ENCODE assay signal across 9 mouse cellular contexts in genomic region chr6:88202921-88203690, GRCm38 (mm10). TPM values are rescaled to one million over a fixed set of nuclear protein-coding genes. Genes with fewer than 3 reads are reported as not detected.
A peak's percentile ranks its signal among the peaks of the same experiment; 100 is the strongest.
DNase-seq lines count a peak whose midpoint lies in the region; ATAC-seq and TF ChIP-seq lines count a peak whose summit lies in the region.
"Had no signal": no experiment of that assay in that cellular context is flagged by ENCODE, and none has a peak within 500 bp of the region (broad histone marks: within the 10 kb centered on the region; RNA-seq: fewer than 3 reads in every experiment).

No protein-coding gene starts in this region.

- TF ChIP-seq CTCF in small intestine, adult 2 months (IDR thresholded peaks at IDR 0.05; ENCODE audit: extremely low read depth, insufficient read length, insufficient replicate concordance, low read depth, low read length), result no peak

- TF ChIP-seq POLR2A in small intestine, adult 2 months (IDR thresholded peaks at IDR 0.05; ENCODE audit: low read depth, low read length), result no peak

- H3K9me3 ChIP-seq in forebrain, embryonic 11.5 days (ENCODE audit: control insufficient read depth, low read length), result no peaks in the 10 kb centered on the region
- H3K9me3 ChIP-seq in forebrain, embryonic 15.5 days, result no peaks in the 10 kb centered on the region
- H3K9me3 ChIP-seq in embryonic facial prominence, embryonic 15.5 days (replicated peaks), result no peaks in the 10 kb centered on the region
- no peaks in the 10 kb centered on the region for H3K9me3 ChIP-seq in hindbrain, embryonic 15.5 days
- no peaks in the 10 kb centered on the region for H3K9me3 ChIP-seq in liver, embryonic 13.5 days (replicated peaks)

- no peak overlapping the region for H3K27ac ChIP-seq in forebrain, embryonic 11.5 days (ENCODE audit: low read depth, low read length)
- no peak overlapping the region for H3K27ac ChIP-seq in forebrain, embryonic 15.5 days (replicated peaks)
- peak overlapping the region; percentile 45; the same call in 1 of the 2 replicates for H3K27ac ChIP-seq in embryonic facial prominence, embryonic 15.5 days (replicated peaks)
- H3K27ac ChIP-seq in hindbrain, embryonic 15.5 days (replicated peaks), result 0 out of 2 replicates have a peak overlapping the region, but pooled peaks have one; percentile 29
- H3K27ac ChIP-seq in liver, embryonic 13.5 days, result peak overlapping the region; percentile 72
- H3K27ac ChIP-seq in small intestine, adult 2 months (ENCODE audit: insufficient read depth, low read depth, low read length), result 0 out of 2 replicates have a peak overlapping the region, but pooled peaks have one; percentile 2

- peaks cover 89% of the 10 kb centered on the region for H3K27me3 ChIP-seq in forebrain, embryonic 11.5 days (ENCODE audit: control insufficient read depth, insufficient read depth, low read length)
- H3K27me3 ChIP-seq in forebrain, embryonic 15.5 days, result peaks cover 90% of the 10 kb centered on the region
- H3K27me3 ChIP-seq in embryonic facial prominence, embryonic 15.5 days, result peaks cover 84% of the 10 kb centered on the region
- peaks cover 89% of the 10 kb centered on the region for H3K27me3 ChIP-seq in hindbrain, embryonic 15.5 days
- peaks cover 93% of the 10 kb centered on the region for H3K27me3 ChIP-seq in liver, embryonic 13.5 days
- H3K27me3 ChIP-seq in small intestine, adult 2 months (ENCODE audit: control insufficient read depth, insufficient read depth, low read length), result peaks cover 74% of the 10 kb centered on the region

- DNase-seq in forebrain, embryonic 11.5 days (ENCODE audit: low spot score), result peak; percentile 58
- peak; percentile 64 for DNase-seq in liver, embryonic 13.5 days
- DNase-seq in gastrocnemius, postnatal 25 days, result no peak
- no peak for DNase-seq in cerebellum, postnatal 4 days (ENCODE audit: low spot score in 2 of 2)

- no peak for ATAC-seq in forebrain, embryonic 11.5 days (replicated peaks; ENCODE audit: low FRiP score)
- ATAC-seq in forebrain, embryonic 15.5 days (replicated peaks), result no peak; the same call in 1 of the 2 replicates
- no peak for ATAC-seq in embryonic facial prominence, embryonic 15.5 days (ENCODE audit: insufficient number of reproducible peaks, low FRiP score, low TSS enrichment, low read depth)
- no peak; the same call in 1 of the 2 replicates for ATAC-seq in hindbrain, embryonic 15.5 days (ENCODE audit: low FRiP score, low read depth)
- peak; percentile 66 for ATAC-seq in liver, embryonic 13.5 days (ENCODE audit: low read depth)

- 1% methylated on average over 24 of the region's 24 CpGs for WGBS in forebrain, embryonic 11.5 days
- WGBS in forebrain, embryonic 15.5 days, result 2% methylated on average over 24 of the region's 24 CpGs
- 6% methylated on average over 24 of the region's 24 CpGs for WGBS in embryonic facial prominence, embryonic 15.5 days
- WGBS in hindbrain, embryonic 15.5 days, result 2% methylated on average over 24 of the region's 24 CpGs
- under 1% methylated on average over 24 of the region's 24 CpGs for WGBS in liver, embryonic 13.5 days (ENCODE audit: insufficient replicate concordance)
- 4% methylated on average over 24 of the region's 24 CpGs for WGBS in small intestine, adult 2 months

- no peaks in the 10 kb centered on the region for H3K36me3 ChIP-seq in forebrain, embryonic 11.5 days (ENCODE audit: control insufficient read depth, insufficient read depth, low read length)
- no peaks in the 10 kb centered on the region for H3K36me3 ChIP-seq in forebrain, embryonic 15.5 days
- no peaks in the 10 kb centered on the region for H3K36me3 ChIP-seq in embryonic facial prominence, embryonic 15.5 days
- H3K36me3 ChIP-seq in hindbrain, embryonic 15.5 days, result no peaks in the 10 kb centered on the region
- no peaks in the 10 kb centered on the region for H3K36me3 ChIP-seq in liver, embryonic 13.5 days
- H3K36me3 ChIP-seq in small intestine, adult 2 months (ENCODE audit: control insufficient read depth, insufficient read depth, low read length), result no peaks in the 10 kb centered on the region

- H3K4me3 ChIP-seq in forebrain, embryonic 11.5 days (ENCODE audit: low read depth, low read length), result no peak overlapping the region
- no peak overlapping the region for H3K4me3 ChIP-seq in forebrain, embryonic 15.5 days
- H3K4me3 ChIP-seq in embryonic facial prominence, embryonic 15.5 days (replicated peaks), result peak overlapping the region; percentile 22
- no peak overlapping the region for H3K4me3 ChIP-seq in hindbrain, embryonic 15.5 days
- peak overlapping the region; percentile 16 for H3K4me3 ChIP-seq in liver, embryonic 13.5 days (replicated peaks)
- H3K4me3 ChIP-seq in small intestine, adult 2 months (ENCODE audit: low read depth, low read length), result no peak overlapping the region

- no peak overlapping the region for H3K9ac ChIP-seq in forebrain, embryonic 11.5 days (ENCODE audit: low read length)
- no peak overlapping the region for H3K9ac ChIP-seq in forebrain, embryonic 15.5 days (replicated peaks)
- H3K9ac ChIP-seq in embryonic facial prominence, embryonic 15.5 days, result no peak overlapping the region
- H3K9ac ChIP-seq in hindbrain, embryonic 15.5 days, result no peak overlapping the region
- H3K9ac ChIP-seq in liver, embryonic 13.5 days, result peak overlapping the region; percentile 60

- H3K4me2 ChIP-seq in forebrain, embryonic 11.5 days (ENCODE audit: low read depth, low read length, severe bottlenecking), result no peak overlapping the region
- H3K4me2 ChIP-seq in forebrain, embryonic 15.5 days (replicated peaks), result no peak overlapping the region
- H3K4me2 ChIP-seq in embryonic facial prominence, embryonic 15.5 days (replicated peaks), result peak overlapping the region; percentile 21
- 0 out of 2 replicates have a peak overlapping the region, but pooled peaks have one; percentile 12 for H3K4me2 ChIP-seq in hindbrain, embryonic 15.5 days
- H3K4me2 ChIP-seq in liver, embryonic 13.5 days, result peak overlapping the region; percentile 58

- H3K4me1 ChIP-seq in forebrain, embryonic 11.5 days (replicated peaks; ENCODE audit: control insufficient read depth, insufficient read depth, low read length), result peaks cover 8% of the 10 kb centered on the region
- H3K4me1 ChIP-seq in forebrain, embryonic 15.5 days, result peaks cover 17% of the 10 kb centered on the region
- peaks cover 40% of the 10 kb centered on the region for H3K4me1 ChIP-seq in embryonic facial prominence, embryonic 15.5 days
- peaks cover 15% of the 10 kb centered on the region for H3K4me1 ChIP-seq in hindbrain, embryonic 15.5 days (replicated peaks)
- H3K4me1 ChIP-seq in liver, embryonic 13.5 days (replicated peaks), result peaks cover 68% of the 10 kb centered on the region
- H3K4me1 ChIP-seq in small intestine, adult 2 months (ENCODE audit: control insufficient read depth, insufficient read depth, insufficient read length, low read length), result peaks cover 2% of the 10 kb centered on the region

RNA-seq across cellular contexts. Expression of gene Gata2, which starts 9.4 kb away (rescaled TPM):
- polyA plus RNA-seq in forebrain, embryonic 11.5 days (2014; fragmentation: Nextera tagmentation; extraction: Ambion mirVana), result 6.3 and 7.9 TPM in 2 replicates
- polyA plus RNA-seq in forebrain, embryonic 15.5 days (2015; fragmentation: Nextera tagmentation; extraction: Ambion mirVana), result 2.1 and 2.7 TPM in 2 replicates
- polyA plus RNA-seq in embryonic facial prominence, embryonic 15.5 days (2015; fragmentation: Nextera tagmentation; extraction: Ambion mirVana), result 43.8 and 56.3 TPM in 2 replicates
- 18.1 and 20.2 TPM in 2 replicates for polyA plus RNA-seq in hindbrain, embryonic 15.5 days (2015; fragmentation: Nextera tagmentation; extraction: Ambion mirVana)
- polyA plus RNA-seq in liver, embryonic 13.5 days (2015; fragmentation: Nextera tagmentation; extraction: Ambion mirVana), result 6.9 and 7.4 TPM in 2 replicates
- polyA plus RNA-seq in small intestine, adult 2 months (2012; rRNA removed), result 5.0 and 5.6 TPM in 2 replicates
- total RNA-seq in gastrocnemius, postnatal 25 days (2021), result 1 to 10 TPM; 4.4 to 6.3 TPM

RNA-seq across cellular contexts. Expression of gene Dnajb8, which starts 19.0 kb away (rescaled TPM):
- not detected in 2 replicates for polyA plus RNA-seq in forebrain, embryonic 11.5 days (2014; fragmentation: Nextera tagmentation; extraction: Ambion mirVana)
- not detected in 2 replicates for polyA plus RNA-seq in forebrain, embryonic 15.5 days (2015; fragmentation: Nextera tagmentation; extraction: Ambion mirVana)
- polyA plus RNA-seq in embryonic facial prominence, embryonic 15.5 days (2015; fragmentation: Nextera tagmentation; extraction: Ambion mirVana), result not detected in 2 replicates
- polyA plus RNA-seq in hindbrain, embryonic 15.5 days (2015; fragmentation: Nextera tagmentation; extraction: Ambion mirVana), result not detected in 2 replicates
- not detected in 2 replicates for polyA plus RNA-seq in liver, embryonic 13.5 days (2015; fragmentation: Nextera tagmentation; extraction: Ambion mirVana)
- not detected in 2 replicates for polyA plus RNA-seq in small intestine, adult 2 months (2012; rRNA removed)
- total RNA-seq in gastrocnemius, postnatal 25 days (2021), result not detected
- polyA plus RNA-seq: large intestine, adult 2 months had no signal

Comparison
In these comparisons a context has a peak if more than half of its experiments do, and no peak if none do; other contexts are left out.
1. DNase-seq: peak in forebrain, embryonic 11.5 days (single experiment) and liver, embryonic 13.5 days (single experiment); none in gastrocnemius, postnatal 25 days (single experiment) and cerebellum, postnatal 4 days (0 of 2).
2. H3K27ac ChIP-seq: peak in embryonic facial prominence, embryonic 15.5 days (single experiment), hindbrain, embryonic 15.5 days (single experiment), liver, embryonic 13.5 days (single experiment) and small intestine, adult 2 months (single experiment); none in forebrain, embryonic 11.5 days (single experiment) and forebrain, embryonic 15.5 days (single experiment).
3. H3K4me2 ChIP-seq: peak in embryonic facial prominence, embryonic 15.5 days (single experiment), hindbrain, embryonic 15.5 days (single experiment) and liver, embryonic 13.5 days (single experiment); none in forebrain, embryonic 11.5 days (single experiment) and forebrain, embryonic 15.5 days (single experiment).
4. H3K4me3 ChIP-seq: peak in embryonic facial prominence, embryonic 15.5 days (single experiment) and liver, embryonic 13.5 days (single experiment); none in forebrain, embryonic 11.5 days (single experiment), forebrain, embryonic 15.5 days (single experiment), hindbrain, embryonic 15.5 days (single experiment) and small intestine, adult 2 months (single experiment).